Comparison of ENCODE assay signal across 36 mouse cellular contexts in the genomic region with DNA sequence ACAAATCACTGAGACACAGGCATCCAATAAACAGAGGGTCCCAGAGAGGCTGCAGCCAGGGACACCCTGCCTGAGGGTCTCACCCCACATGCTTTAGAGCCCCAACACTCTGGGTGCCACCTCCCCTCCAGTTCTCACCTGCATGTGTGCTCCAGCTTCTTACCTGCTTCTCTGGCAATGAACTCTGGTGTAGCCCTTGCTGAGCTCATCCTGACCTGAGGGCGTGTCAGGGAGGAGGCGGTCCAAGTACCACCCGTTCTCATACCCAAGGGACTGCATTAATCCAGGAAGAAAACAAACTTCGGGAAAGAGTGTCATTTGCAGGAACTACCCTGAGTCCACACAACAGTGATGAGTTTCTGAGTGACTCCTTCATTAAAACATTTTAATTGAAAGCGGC. TPM values are rescaled to one million over a fixed set of nuclear protein-coding genes. Genes with fewer than 3 reads are reported as not detected.
DNase-seq lines count a peak whose midpoint lies in the region; ATAC-seq and TF ChIP-seq lines count a peak whose summit lies in the region.
"Had no signal": no experiment of that assay in that cellular context is flagged by ENCODE, and none has a peak within 500 bp of the region (broad histone marks: within the 10 kb centered on the region; RNA-seq: fewer than 3 reads in every experiment).

Sectm1b (minus strand) TSS at position 191 of the 400 bp plus-strand sequence.

- H3K9me3 ChIP-seq in kidney, embryonic 16.5 days (ENCODE audit: low read length), result no peaks in the 10 kb centered on the region
- no peaks in the 10 kb centered on the region for H3K9me3 ChIP-seq in liver, postnatal 0 days (ENCODE audit: low read length)
- H3K9me3 ChIP-seq: forebrain, embryonic 12.5 days; hindbrain, embryonic 10.5 days; hindbrain, embryonic 15.5 days; limb, embryonic 13.5 days; liver, embryonic 12.5 days; neural tube, embryonic 15.5 days had no signal

- H3K36me3 ChIP-seq in kidney, embryonic 16.5 days (ENCODE audit: insufficient read depth, low read length), result no peaks in the 10 kb centered on the region
- H3K36me3 ChIP-seq in liver, adult 2 months (ENCODE audit: control insufficient read depth, insufficient read depth, low read length), result no peaks in the 10 kb centered on the region
- H3K36me3 ChIP-seq in liver, postnatal 0 days (replicated peaks; ENCODE audit: insufficient read depth, low read length), result no peaks in the 10 kb centered on the region
- H3K36me3 ChIP-seq: forebrain, embryonic 12.5 days; hindbrain, embryonic 10.5 days; hindbrain, embryonic 15.5 days; limb, embryonic 13.5 days; liver, embryonic 12.5 days; neural tube, embryonic 15.5 days had no signal

- no peak for TF ChIP-seq POLR2A in liver, adult 2 months (IDR thresholded peaks at IDR 0.05; ENCODE audit: extremely low read depth, insufficient read depth, low read length)

- 74% methylated on average over 5 of the region's 5 CpGs for WGBS in kidney, embryonic 16.5 days
- WGBS in liver, adult 2 months, result 80% methylated on average over 5 of the region's 5 CpGs
- 71% methylated on average over 5 of the region's 5 CpGs for WGBS in liver, postnatal 0 days (ENCODE audit: insufficient replicate concordance)

- no peaks in the 10 kb centered on the region for H3K4me1 ChIP-seq in kidney, embryonic 16.5 days (ENCODE audit: insufficient read depth, low read length)
- peaks cover 13% of the 10 kb centered on the region; the same call in 1 of the 2 replicates for H3K4me1 ChIP-seq in liver, adult 2 months (ENCODE audit: control insufficient read depth, insufficient read depth, low read length)
- H3K4me1 ChIP-seq in liver, postnatal 0 days (ENCODE audit: insufficient read depth), result peaks cover 8% of the 10 kb centered on the region
- H3K4me1 ChIP-seq: forebrain, embryonic 12.5 days; hindbrain, embryonic 15.5 days; limb, embryonic 13.5 days; liver, embryonic 12.5 days; neural tube, embryonic 15.5 days had no signal

- no peak within 1 kb of the TSS for H3K4me2 ChIP-seq in kidney, embryonic 16.5 days (replicated peaks; ENCODE audit: low read depth, low read length)
- H3K4me2 ChIP-seq in liver, postnatal 0 days (ENCODE audit: low read depth, low read length), result no peak within 1 kb of the TSS; the same call in 1 of the 2 replicates
- H3K4me2 ChIP-seq: forebrain, embryonic 12.5 days; hindbrain, embryonic 15.5 days; limb, embryonic 13.5 days; liver, embryonic 12.5 days; neural tube, embryonic 15.5 days had no signal

- no peaks in the 10 kb centered on the region for H3K79me2 ChIP-seq in liver, adult 2 months (ENCODE audit: control insufficient read depth, insufficient read depth, low read length)

- peak; percentile 55 for DNase-seq in kidney, adult 18-20 months
- no peak for DNase-seq in liver, adult 2 months (ENCODE audit: extremely low read depth, low read depth, low spot score)
- no peak for DNase-seq in liver, postnatal 0 days
- DNase-seq in kidney, postnatal 36 days, result peak; percentile 65 to 66
- no peak for DNase-seq in spleen, postnatal 10 days (ENCODE audit: low spot score in 2 of 2)
- DNase-seq: adrenal gland, postnatal 36 days; cerebellum, adult 2 months; cerebellum, postnatal 14 days; forebrain, postnatal 0 days; gastrocnemius, postnatal 10 days; heart, postnatal 14 days; lung, adult 18-20 months; midbrain, embryonic 14.5 days; retina, postnatal 1 day; right cerebral cortex, postnatal 14 days; thymus, adult 2 months; thymus, postnatal 4 days had no signal

- no peak for ATAC-seq in kidney, embryonic 16.5 days (ENCODE audit: low FRiP score, low TSS enrichment)
- ATAC-seq in liver, postnatal 0 days, result no peak
- no peak for ATAC-seq in erythroid progenitor cell, adult 5-6 weeks (replicated peaks; ENCODE audit: low FRiP score, poor library complexity, severe bottlenecking)
- ATAC-seq: forebrain, postnatal 0 days; liver, embryonic 12.5 days; lung, postnatal 0 days had no signal

- no peak within 1 kb of the TSS for H3K9ac ChIP-seq in kidney, embryonic 16.5 days (replicated peaks; ENCODE audit: low read length)
- H3K9ac ChIP-seq in liver, adult 2 months (ENCODE audit: low read depth, low read length), result peak within 1 kb of the TSS; percentile 34
- no peak within 1 kb of the TSS for H3K9ac ChIP-seq in liver, postnatal 0 days (replicated peaks)
- H3K9ac ChIP-seq: forebrain, embryonic 12.5 days; forebrain, postnatal 0 days; hindbrain, embryonic 15.5 days; limb, embryonic 13.5 days; liver, embryonic 12.5 days; neural tube, embryonic 15.5 days had no signal

- TF ChIP-seq CTCF in liver, adult 2 months (IDR thresholded peaks at IDR 0.05; ENCODE audit: low read depth, low read length), result no peak
- no peak for TF ChIP-seq CTCF in liver, postnatal 0 days (IDR thresholded peaks at IDR 0.05; ENCODE audit: low read depth)

- H3K27me3 ChIP-seq in kidney, embryonic 16.5 days (ENCODE audit: insufficient read depth, low read length), result no peaks in the 10 kb centered on the region
- no peaks in the 10 kb centered on the region for H3K27me3 ChIP-seq in liver, adult 2 months (ENCODE audit: control insufficient read depth, insufficient read depth, low read length)
- H3K27me3 ChIP-seq in liver, postnatal 0 days (ENCODE audit: insufficient read depth, low read length), result no peaks in the 10 kb centered on the region
- H3K27me3 ChIP-seq: forebrain, embryonic 12.5 days; hindbrain, embryonic 15.5 days; limb, embryonic 13.5 days; neural tube, embryonic 15.5 days had no signal

- no peak within 1 kb of the TSS for H3K27ac ChIP-seq in kidney, embryonic 16.5 days (ENCODE audit: low read length)
- no peak within 1 kb of the TSS for H3K27ac ChIP-seq in liver, adult 2 months (replicated peaks; ENCODE audit: insufficient read depth, low read depth, low read length)
- no peak within 1 kb of the TSS for H3K27ac ChIP-seq in liver, postnatal 0 days (ENCODE audit: low read depth)
- H3K27ac ChIP-seq: forebrain, embryonic 12.5 days; hindbrain, embryonic 10.5 days; hindbrain, embryonic 15.5 days; limb, embryonic 13.5 days; liver, embryonic 12.5 days; neural tube, embryonic 15.5 days had no signal

- no peak within 1 kb of the TSS for H3K4me3 ChIP-seq in kidney, embryonic 16.5 days (ENCODE audit: low read length)
- H3K4me3 ChIP-seq in liver, adult 2 months (ENCODE audit: insufficient read depth, low read depth, low read length), result peak within 1 kb of the TSS; percentile 28; the same call in 1 of the 2 replicates
- no peak within 1 kb of the TSS for H3K4me3 ChIP-seq in liver, postnatal 0 days (ENCODE audit: low read depth, low read length)
- H3K4me3 ChIP-seq: erythroblast, embryonic 14.5 days; forebrain, embryonic 12.5 days; hindbrain, embryonic 10.5 days; hindbrain, embryonic 15.5 days; limb, embryonic 13.5 days; liver, embryonic 12.5 days; neural tube, embryonic 15.5 days had no signal

- TF ChIP-seq EP300 in liver, postnatal 0 days (IDR thresholded peaks at IDR 0.05; ENCODE audit: low read depth), result no peak

RNA-seq across cellular contexts. Expression of gene Sectm1b, which starts in this region (rescaled TPM):
- 0.10 and 0.21 TPM in 2 replicates for polyA plus RNA-seq in kidney, embryonic 16.5 days (2015; fragmentation: Nextera tagmentation; extraction: Ambion mirVana)
- not detected in 2 replicates for total RNA-seq in liver, adult 2 months (2014; rRNA removed)
- 0.11 and 0.18 TPM in 2 replicates for polyA plus RNA-seq in liver, adult 2 months (2012; rRNA removed)
- 0.05 and 0.23 TPM in 2 replicates for polyA plus RNA-seq in liver, postnatal 0 days (2015; fragmentation: Nextera tagmentation; extraction: Ambion mirVana)
- not detected in 2 replicates for total RNA-seq in erythroid progenitor cell, adult 5-6 weeks (2015; ENCODE audit: low replicate concordance)
- not detected in 2 replicates for total RNA-seq in erythroid progenitor cell, adult 5-6 weeks (2017; ENCODE audit: low replicate concordance)
- total RNA-seq: adrenal gland, postnatal 36 days; forebrain, postnatal 0 days; gastrocnemius, postnatal 10 days; granulocyte monocyte progenitor cell, adult 5-6 weeks; heart, postnatal 14 days; layer of hippocampus, adult 8-10 months; layer of hippocampus, postnatal 25 days; left cerebral cortex, adult 8-10 months; left cerebral cortex, postnatal 36 days; monocyte, adult 5-6 weeks had no signal
- polyA plus RNA-seq: brain, embryonic 14.5 days; cerebellum, adult 2 months; cortical plate, adult 2 months; erythroblast, embryonic 14.5 days; forebrain, embryonic 12.5 days; forebrain, postnatal 0 days; heart, embryonic 14.5 days; hindbrain, embryonic 10.5 days; hindbrain, embryonic 15.5 days; limb, embryonic 13.5 days; midbrain, embryonic 14.5 days; neural tube, embryonic 15.5 days had no signal

Comparison
In these comparisons a context has a peak if more than half of its experiments do, and no peak if none do; other contexts are left out.
1. DNase-seq: peak in kidney, adult 18-20 months (single experiment) and kidney, postnatal 36 days (2 of 2); none in liver, adult 2 months (single experiment), liver, postnatal 0 days (single experiment) and spleen, postnatal 10 days (0 of 2).